Mouse (Mus musculus): ENCODE measurements around the gene Gramd1a. TPM values are rescaled to one million over a fixed set of nuclear protein-coding genes. Genes with fewer than 3 reads are reported as not detected.

Gene Gramd1a
- total RNA-seq, 2 experiments from 2014 or later = 36.5 to 59.3 TPM

DNA sequence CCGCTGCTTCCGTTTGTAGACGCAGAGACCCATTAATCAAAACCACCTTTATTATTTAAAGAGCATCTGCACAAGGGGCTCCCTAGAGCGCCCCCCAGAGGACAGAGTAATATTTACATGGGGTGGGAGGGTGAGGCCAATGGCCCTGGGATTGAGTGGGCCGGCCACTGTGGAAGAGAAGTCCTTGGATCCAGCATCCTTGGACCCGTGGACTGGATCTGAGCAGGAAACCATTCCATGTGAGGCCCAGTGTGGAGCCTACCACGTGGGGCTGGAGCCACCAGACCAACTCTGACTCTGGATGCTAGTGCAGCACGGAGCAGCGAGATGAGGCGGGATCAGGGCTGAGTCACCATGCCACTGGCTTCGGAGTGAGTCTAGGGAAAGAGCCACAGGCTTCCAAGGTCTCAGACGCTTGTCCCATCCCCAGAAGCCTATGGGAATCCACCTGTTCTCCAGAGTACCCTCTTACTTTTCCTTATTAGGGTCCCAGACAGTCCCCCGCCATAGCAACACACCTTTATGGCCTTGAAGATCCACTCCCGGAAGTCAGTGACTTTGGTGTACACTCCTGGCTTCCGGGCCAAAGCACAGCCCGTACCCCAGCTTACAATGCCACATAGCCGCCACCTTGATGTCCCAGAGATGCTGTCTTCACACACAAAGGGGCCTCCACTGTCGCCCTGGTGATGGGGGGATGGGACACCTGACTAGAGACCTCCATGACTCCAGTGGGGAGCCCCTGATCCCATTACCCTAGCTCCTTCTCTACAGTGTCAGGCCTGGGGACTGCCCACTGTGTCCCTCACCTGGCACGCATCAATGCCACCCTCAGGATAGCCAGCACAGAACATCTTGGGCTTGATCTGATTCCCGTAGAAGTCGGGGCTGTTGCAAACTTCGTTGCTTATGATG is 56.7 kb downstream of the Gramd1a start:
- ATAC-seq (replicated peaks; ENCODE audit: poor library complexity, severe bottlenecking) = no peak

DNA sequence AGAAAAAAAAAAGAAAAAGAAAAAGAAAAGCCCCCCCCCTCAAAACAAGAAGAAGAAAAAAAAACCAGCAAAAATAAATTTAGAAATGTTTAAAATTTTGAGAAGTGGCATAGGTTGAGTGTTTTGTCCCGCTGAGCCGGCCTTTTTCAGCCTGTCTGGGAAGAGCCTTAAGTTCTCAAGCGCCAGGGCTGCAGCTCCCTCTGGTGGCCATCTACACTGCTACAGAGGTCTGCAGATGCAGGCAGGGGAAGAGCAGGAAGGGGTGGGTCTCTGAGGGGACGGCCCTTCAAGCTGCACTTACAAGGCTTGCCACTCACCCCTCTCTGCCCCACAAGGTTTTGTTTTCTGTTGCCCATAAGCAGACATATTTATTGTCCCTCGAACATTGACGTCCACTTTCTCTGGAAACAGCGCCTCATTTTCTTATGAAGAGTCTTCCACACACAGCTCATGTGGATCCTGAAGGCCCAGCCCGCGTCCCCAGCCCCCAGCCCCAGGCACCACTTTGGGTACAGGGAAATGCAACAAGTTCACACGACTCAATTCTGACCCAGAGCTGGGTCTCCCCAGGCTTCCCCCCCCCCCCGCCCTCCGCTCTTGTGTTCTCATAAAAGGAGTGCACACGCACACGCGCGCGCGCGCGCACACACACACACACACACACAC is 58.0 kb downstream of the Gramd1a start:
- peak; percentile 81 for ATAC-seq (replicated peaks; ENCODE audit: poor library complexity, severe bottlenecking)

DNA sequence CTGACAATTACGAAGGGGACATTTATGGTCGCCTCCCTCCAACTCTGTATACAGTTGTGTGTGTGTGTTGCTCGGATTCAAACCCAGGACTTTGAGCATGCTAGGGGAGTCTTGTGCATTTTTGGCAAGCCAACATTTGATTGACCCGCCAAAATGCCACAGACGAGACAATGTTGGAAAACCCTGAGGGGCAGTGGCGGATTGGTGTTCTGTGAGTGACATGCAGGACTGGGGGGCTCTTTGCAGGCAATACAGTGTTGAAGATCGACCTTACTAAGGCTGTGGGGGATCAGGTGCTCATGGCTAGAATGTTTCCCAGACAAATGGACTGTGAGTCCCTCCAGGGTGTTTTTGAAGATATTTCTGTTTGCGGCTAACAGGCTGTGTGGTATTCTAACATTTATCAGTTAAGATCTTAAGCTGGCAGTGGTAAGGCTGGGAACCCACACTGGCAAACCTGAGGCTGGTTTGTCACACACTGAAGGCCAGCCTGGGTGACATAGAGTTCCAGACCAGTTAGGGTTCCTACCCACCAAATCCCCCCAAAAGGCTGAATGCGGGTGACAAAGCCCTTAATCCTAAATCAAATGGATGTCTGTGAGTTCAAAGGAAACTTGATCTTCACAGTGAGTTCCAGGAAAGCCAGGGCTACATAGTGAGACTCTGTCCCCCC is 58.7 kb downstream of the Gramd1a start:
- no peak for ATAC-seq (replicated peaks; ENCODE audit: poor library complexity, severe bottlenecking)

DNA sequence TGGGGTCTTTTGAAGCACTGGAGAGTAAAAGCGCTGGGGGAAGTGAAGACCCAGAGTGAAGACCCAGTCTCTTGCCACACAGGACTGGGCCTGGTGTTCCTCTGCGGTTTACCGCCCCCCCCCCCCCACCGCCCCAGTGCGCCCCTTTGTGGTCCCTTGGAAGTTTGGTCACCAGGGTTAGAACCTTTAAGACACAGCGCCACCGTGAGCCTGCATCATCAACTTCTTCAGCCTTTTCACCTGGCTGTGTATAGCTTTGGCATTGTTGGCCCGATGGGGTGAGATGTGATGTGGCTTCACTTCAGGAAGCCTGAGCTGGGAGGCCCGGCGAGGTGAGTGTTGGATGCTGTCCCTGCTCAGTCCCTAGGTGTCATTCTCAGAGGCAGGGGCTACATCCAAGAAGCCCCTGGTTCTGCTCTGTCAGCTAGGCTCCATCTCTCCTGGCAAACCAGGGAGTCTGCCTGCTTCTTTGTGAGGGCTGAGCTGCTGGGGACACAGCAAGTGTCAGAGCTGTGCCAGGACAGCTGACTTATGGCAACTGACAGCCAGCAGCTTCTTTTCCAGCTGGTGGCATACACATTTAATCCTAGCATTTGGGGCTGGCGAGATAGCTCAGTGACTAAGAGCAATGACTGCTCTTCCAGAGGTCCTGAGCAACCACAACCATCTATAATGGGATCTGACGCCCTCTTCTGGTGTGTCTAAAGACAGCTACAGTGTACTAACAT is 60.8 kb downstream of the Gramd1a start:
- peak; percentile 31 for ATAC-seq (replicated peaks; ENCODE audit: poor library complexity, severe bottlenecking)

DNA sequence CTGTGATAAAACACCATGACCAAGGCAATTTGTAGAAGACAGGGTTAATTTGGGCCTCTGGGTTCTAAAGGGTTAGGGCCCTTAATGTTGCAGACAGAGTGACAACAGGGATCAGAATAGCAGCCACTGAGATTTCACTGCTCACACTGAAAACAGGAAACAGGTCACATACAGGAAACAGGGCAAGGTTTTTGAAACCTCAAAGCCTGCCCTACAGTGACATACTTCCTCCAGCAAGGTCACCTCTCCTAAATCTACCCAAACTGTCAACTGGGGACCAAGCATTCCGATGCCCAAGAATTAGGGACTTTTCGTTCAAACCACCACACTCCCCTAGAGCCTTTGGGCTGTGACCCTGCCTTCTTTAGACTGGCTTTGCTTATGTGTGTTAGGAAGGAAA is 66.0 kb downstream of the Gramd1a start:
- peak; percentile 79 for ATAC-seq (replicated peaks; ENCODE audit: poor library complexity, severe bottlenecking)

DNA sequence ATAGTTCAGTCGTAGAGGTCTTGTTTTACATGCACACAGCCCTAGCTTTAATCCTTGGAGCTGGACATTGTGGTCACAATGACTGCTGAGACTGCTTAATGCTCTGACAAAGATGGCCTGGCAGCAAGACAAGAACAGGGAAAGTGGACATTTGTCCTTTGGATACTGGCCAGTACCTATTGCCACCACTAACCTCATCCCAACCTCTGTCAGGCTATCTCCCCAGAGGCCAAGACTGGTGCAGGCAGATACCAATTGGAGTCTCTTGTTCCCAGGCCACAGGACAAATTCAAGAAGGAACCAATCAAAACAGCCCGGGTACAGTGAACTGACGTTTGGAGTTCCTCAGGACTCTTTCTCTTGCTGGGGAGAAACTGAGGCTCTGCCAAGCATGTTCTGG is 67.5 kb downstream of the Gramd1a start:
- ATAC-seq (replicated peaks; ENCODE audit: poor library complexity, severe bottlenecking) = no peak

DNA sequence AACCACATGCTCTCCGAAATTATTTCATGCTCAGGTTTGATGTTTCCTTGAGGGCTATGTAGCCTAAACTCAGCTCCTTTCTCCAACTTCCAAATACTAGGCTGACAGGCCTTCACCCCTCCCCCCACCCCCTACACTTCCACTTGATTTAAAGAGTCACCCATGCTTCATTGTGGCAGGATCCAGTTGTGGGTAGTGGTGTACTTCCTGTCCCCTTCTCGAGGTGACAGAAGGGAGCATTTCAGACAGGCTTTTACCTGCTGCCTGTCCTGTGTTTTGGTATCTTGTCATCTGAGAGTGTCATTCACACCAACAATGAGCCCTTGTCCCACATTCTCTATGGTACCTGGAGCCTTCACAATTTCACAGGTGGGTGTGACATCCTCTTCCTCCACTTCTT is 68.4 kb downstream of the Gramd1a start:
- ATAC-seq (replicated peaks; ENCODE audit: poor library complexity, severe bottlenecking) = no peak

DNA sequence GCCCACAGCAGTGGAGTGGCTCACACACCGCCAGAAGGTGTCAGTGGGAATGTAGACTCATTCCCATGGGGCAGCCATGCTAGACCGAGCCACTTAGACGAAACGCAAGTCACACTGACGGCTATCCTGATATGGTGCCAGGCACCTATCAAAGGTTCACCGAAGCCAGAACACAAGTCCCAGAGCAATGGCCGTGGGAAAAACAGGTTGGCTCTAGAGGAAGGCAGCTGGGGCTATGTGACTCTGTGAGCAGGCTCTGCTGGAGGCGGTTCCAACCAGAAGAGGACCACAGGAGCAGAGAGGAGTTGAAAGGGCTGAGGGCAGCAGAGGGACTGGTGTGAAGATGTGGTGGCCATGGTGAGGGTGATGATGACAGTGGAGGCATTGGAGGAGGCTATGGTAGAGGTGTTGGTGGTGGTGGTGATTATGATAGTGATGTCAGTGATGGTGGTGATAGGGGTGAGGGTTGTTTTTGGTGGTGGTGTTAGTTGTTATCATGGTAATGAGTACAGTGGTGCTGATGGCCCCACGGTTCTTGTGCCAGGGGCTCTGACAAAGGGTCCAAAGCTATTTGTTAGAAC is 69.4 kb downstream of the Gramd1a start:
- no peak for ATAC-seq (replicated peaks; ENCODE audit: poor library complexity, severe bottlenecking)

DNA sequence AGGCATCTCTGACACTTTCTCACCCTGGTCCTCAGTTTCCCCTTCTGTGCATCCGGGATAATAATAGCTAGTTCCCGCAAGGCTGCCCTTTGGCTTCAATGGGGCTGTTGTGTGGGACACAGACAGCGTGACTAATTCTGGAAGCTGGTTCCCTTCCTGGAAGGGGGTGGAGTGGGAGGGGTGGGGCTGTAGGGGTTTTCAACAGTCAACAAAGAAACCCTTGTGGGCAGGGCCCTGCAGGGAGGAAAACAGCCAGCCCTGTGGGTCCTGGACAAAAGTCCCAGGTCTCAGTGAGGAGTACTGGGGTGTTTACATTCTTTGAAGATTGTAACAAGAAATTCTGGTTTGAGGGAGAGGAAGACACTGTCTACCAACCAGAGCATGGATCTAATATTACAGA is 70.5 kb downstream of the Gramd1a start:
- ATAC-seq (replicated peaks; ENCODE audit: poor library complexity, severe bottlenecking) = no peak

DNA sequence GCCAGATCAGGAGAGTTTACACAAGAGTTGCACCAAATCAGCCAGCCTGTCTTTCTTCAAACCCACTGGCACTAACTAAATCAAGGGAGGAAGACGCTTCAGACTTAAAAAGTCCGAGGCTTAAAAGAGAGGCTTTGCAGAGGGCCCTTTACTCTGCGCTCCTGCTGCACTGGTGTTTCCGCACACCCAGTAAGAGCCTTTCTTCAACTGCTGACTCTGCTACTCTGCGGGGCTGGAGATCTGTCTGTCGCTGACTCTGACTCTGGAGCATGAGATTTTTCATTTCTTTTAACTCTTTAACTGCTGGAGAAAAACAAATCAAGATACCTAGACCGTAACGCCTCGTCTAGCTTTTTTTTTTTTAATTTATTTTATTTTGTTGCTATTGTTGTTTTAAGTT is 71.6 kb downstream of the Gramd1a start:
- no peak for ATAC-seq (replicated peaks; ENCODE audit: poor library complexity, severe bottlenecking)

DNA sequence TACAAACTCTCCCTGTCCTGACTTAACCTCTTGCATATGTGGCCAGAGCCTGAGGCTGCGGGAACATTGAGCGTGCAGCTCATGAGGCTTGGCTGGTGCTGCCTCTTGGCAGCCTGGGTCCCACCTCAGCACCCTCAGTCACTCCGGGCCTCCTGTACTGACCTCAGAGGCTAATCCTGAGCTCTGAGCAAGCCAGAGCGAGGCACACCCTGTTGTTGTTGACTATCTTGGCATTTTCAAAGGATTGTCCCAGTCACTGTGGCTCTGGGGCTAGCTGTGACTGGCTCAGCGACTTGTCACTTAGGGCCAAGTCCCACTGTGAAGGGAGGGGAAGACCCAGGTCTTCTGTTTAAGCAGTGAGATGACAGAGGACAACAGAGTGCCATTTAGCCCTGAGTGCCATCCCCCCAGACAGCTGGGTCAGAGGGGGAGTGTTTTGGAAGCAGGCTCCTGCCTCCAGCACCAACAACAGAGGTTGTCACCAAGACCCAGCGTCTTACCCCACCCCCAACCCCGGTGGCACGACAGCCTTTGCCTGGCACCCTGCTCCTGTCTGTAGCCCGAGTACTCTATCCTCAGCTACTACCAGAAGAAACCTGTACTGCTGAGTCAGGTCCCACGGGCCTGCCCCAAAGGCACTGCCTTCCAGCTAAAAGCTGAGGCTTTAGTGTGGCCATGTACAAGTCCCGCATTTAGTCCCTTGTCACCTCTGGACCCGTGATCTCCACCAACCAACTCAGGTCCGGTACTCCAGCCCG is 72.7 kb downstream of the Gramd1a start:
- no peak for ATAC-seq (replicated peaks; ENCODE audit: poor library complexity, severe bottlenecking)

DNA sequence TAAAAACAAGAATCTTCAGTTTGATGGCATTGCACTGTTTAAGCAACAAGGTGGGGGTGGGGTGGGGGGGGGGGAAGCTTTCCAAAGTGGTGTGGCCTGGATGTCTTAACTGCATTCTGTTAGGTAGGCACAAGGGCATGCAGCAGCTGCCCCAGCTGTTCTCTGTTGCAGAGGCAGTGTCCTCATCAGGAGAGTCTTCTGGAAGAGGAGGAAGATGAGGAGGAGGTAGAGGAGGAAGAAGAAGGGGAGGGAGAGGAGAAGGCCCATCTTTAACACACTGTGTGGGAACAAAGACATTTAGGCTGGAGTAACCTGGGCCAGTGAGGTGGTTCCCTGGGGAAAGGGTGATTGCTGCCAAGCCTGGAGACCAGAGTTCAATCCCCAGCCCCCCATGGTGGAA is 73.6 kb downstream of the Gramd1a start:
- no peak for ATAC-seq (replicated peaks; ENCODE audit: poor library complexity, severe bottlenecking)

DNA sequence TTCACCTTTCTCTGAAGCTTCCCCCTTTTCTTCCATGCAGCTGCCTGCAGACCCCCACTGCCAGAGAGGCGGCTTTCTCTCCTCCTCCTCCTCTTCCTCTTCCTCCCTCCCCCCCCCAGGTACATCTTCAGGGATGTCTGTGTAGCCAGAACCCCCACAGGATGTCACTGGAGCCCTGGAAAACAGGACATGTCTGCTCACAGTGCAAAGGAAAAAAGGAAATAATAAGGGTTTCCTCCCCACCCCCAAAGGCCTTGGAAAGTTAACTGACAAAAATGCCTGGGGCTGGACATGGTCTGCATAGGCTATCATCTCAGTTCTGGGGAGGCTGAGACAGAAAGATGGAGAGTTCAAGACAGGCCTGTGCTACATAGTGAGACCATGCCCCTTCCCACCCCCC is 74.6 kb downstream of the Gramd1a start:
- no peak for ATAC-seq (replicated peaks; ENCODE audit: poor library complexity, severe bottlenecking)

DNA sequence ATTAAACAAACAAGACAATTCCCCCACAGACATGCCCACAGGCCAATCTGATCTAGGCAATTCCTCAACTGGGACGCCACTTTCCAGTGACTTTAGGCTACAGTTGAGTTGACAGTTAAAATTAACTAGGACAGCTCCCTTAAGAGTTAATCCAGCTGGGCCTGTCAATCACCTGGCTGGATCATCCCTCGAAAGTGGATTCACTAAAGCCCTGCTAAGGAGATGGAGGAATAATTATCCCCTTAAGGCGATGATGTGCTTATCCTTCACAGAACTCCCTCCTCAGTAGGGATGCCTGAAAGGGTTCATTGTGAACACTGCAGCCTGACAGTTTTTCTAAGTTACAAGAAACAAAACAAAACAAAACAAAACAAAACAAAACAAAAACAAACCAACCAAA is 75.1 kb downstream of the Gramd1a start:
- no peak for ATAC-seq (replicated peaks; ENCODE audit: poor library complexity, severe bottlenecking)

Other genes with a start within 250 kb of the Gramd1a start
- gene Mag, start 241.0 kb downstream of the Gramd1a start, total RNA-seq (2014; fragmentation: Nextera tagmentation) = 0.81 TPM in 1 of 2 replicates, not detected in the other
- gene Mag, start 241.0 kb downstream of the Gramd1a start, total RNA-seq (2017) = 0.46 TPM in 1 of 2 replicates, not detected in the other
- not detected in 2 replicates for gene Hamp2, start 231.2 kb downstream of the Gramd1a start, total RNA-seq (2014; fragmentation: Nextera tagmentation)
- not detected in 2 replicates for gene Hamp2, start 231.2 kb downstream of the Gramd1a start, total RNA-seq (2017)
- gene Hamp, start 211.9 kb downstream of the Gramd1a start, total RNA-seq (2014; fragmentation: Nextera tagmentation) = not detected in 2 replicates
- gene Hamp, start 211.9 kb downstream of the Gramd1a start, total RNA-seq (2017) = not detected in 2 replicates
- gene Usf2, start 199.1 kb downstream of the Gramd1a start, total RNA-seq (2014; fragmentation: Nextera tagmentation) = 87.7 and 105 TPM in 2 replicates
- 103 and 128 TPM in 2 replicates for gene Usf2, start 199.1 kb downstream of the Gramd1a start, total RNA-seq (2017)
- gene Lsr, start 182.4 kb downstream of the Gramd1a start, total RNA-seq (2014; fragmentation: Nextera tagmentation) = not detected in 2 replicates
- 0.10 and 0.22 TPM in 2 replicates for gene Lsr, start 182.4 kb downstream of the Gramd1a start, total RNA-seq (2017)
- not detected in 2 replicates for gene Fam187b, start 182.1 kb downstream of the Gramd1a start, total RNA-seq (2014; fragmentation: Nextera tagmentation)
- gene Fam187b, start 182.1 kb downstream of the Gramd1a start, total RNA-seq (2017) = not detected in 2 replicates
- 332 and 404 TPM in 2 replicates for gene Fxyd5, start 113.4 kb downstream of the Gramd1a start, total RNA-seq (2014; fragmentation: Nextera tagmentation)
- gene Fxyd5, start 113.4 kb downstream of the Gramd1a start, total RNA-seq (2017) = 209 and 277 TPM in 2 replicates
- not detected in 2 replicates for gene Fxyd7, start 104.4 kb downstream of the Gramd1a start, total RNA-seq (2014; fragmentation: Nextera tagmentation)
- gene Fxyd7, start 104.4 kb downstream of the Gramd1a start, total RNA-seq (2017) = not detected in 2 replicates
- gene Fxyd1, start 98.7 kb downstream of the Gramd1a start, total RNA-seq (2014; fragmentation: Nextera tagmentation) = not detected in 2 replicates
- not detected in 2 replicates for gene Fxyd1, start 98.7 kb downstream of the Gramd1a start, total RNA-seq (2017)
- gene Lgi4, start 96.6 kb downstream of the Gramd1a start, total RNA-seq (2014; fragmentation: Nextera tagmentation) = not detected in 2 replicates
- gene Lgi4, start 96.6 kb downstream of the Gramd1a start, total RNA-seq (2017) = not detected in 2 replicates
- not detected in 2 replicates for gene Fxyd3, start 79.2 kb downstream of the Gramd1a start, total RNA-seq (2014; fragmentation: Nextera tagmentation)
- not detected in 2 replicates for gene Fxyd3, start 79.2 kb downstream of the Gramd1a start, total RNA-seq (2017)
- 11.1 TPM in 1 of 2 replicates, not detected in the other for gene Hpn, start 40.6 kb downstream of the Gramd1a start, total RNA-seq (2014; fragmentation: Nextera tagmentation)
- gene Hpn, start 40.6 kb downstream of the Gramd1a start, total RNA-seq (2017) = not detected in 2 replicates
- not detected in 2 replicates for gene Scn1b, start 28.9 kb downstream of the Gramd1a start, total RNA-seq (2014; fragmentation: Nextera tagmentation)
- not detected in 2 replicates for gene Scn1b, start 28.9 kb downstream of the Gramd1a start, total RNA-seq (2017)
- gene Scgb2b2, start 134.6 kb upstream of the Gramd1a start, total RNA-seq (2014; fragmentation: Nextera tagmentation) = not detected in 2 replicates
- gene Scgb2b2, start 134.6 kb upstream of the Gramd1a start, total RNA-seq (2017) = not detected in 2 replicates
- not detected in 2 replicates for gene Scgb1b2, start 135.9 kb upstream of the Gramd1a start, total RNA-seq (2014; fragmentation: Nextera tagmentation)
- not detected in 2 replicates for gene Scgb1b2, start 135.9 kb upstream of the Gramd1a start, total RNA-seq (2017)
- gene Scgb2b3, start 206.2 kb upstream of the Gramd1a start, total RNA-seq (2014; fragmentation: Nextera tagmentation) = not detected in 2 replicates
- not detected in 2 replicates for gene Scgb2b3, start 206.2 kb upstream of the Gramd1a start, total RNA-seq (2017)
- gene Scgb1b3, start 219.7 kb upstream of the Gramd1a start, total RNA-seq (2014; fragmentation: Nextera tagmentation) = not detected in 2 replicates
- not detected in 2 replicates for gene Scgb1b3, start 219.7 kb upstream of the Gramd1a start, total RNA-seq (2017)